Mouse (Mus musculus): ENCODE measurements around the gene Gucd1. TPM values are rescaled to one million over a fixed set of nuclear protein-coding genes. Genes with fewer than 3 reads are reported as not detected.
"Not testable (repeated sequence)": the region's sequence is repeated elsewhere in the genome, so short reads cannot be mapped to it uniquely, and the experiment has no call there.

The Gucd1 gene
- polyA plus RNA-seq, 1 experiment from 2014 or later: 23.6 TPM

GRCm38 (mm10) chr10:75417363-75418042 lies 100.3 kb downstream of the Gucd1 start:
- no peaks in the 10 kb centered on the region for H3K36me3 ChIP-seq
- H3K4me2 ChIP-seq: no peak overlapping the region
- H3K27ac ChIP-seq: no peak overlapping the region
- H3K27me3 ChIP-seq: no peaks in the 10 kb centered on the region
- ATAC-seq (ENCODE audit: borderline replicate concordance, extremely low read depth, low FRiP score, low TSS enrichment): no peak
- H3K4me1 ChIP-seq: no peaks in the 10 kb centered on the region
- H3K4me3 ChIP-seq: no peak overlapping the region
- no peaks in the 10 kb centered on the region for H3K9me3 ChIP-seq
- no peak overlapping the region for H3K9ac ChIP-seq
- 48% methylated on average over 8 of the region's 8 CpGs for WGBS

GRCm38 (mm10) chr10:75414925-75415324 lies 102.8 kb downstream of the Gucd1 start:
- no peak for ATAC-seq (ENCODE audit: borderline replicate concordance, extremely low read depth, low FRiP score, low TSS enrichment)
- Histone ChIP-seq H3K27me3 (no peaks in the 10 kb centered on the region), H3K4me1 (no peaks in the 10 kb centered on the region), H3K4me2 (no peak overlapping the region), H3K9ac (no peak overlapping the region), H3K4me3 (no peak overlapping the region), H3K27ac (no peak overlapping the region), H3K9me3 (no peaks in the 10 kb centered on the region), H3K36me3 (no peaks in the 10 kb centered on the region)
- WGBS: 72% methylated on average over 7 of the region's 7 CpGs

- Histone ChIP-seq H3K36me3 (no peaks in the 10 kb centered on the region), H3K27me3 (no peaks in the 10 kb centered on the region), H3K9me3 (no peaks in the 10 kb centered on the region), H3K4me2 (no peak overlapping the region), H3K4me1 (no peaks in the 10 kb centered on the region), H3K27ac (no peak overlapping the region), H3K9ac (no peak overlapping the region), H3K4me3 (no peak overlapping the region)
- 62% methylated on average over 27 of the region's 27 CpGs for WGBS
- ATAC-seq (ENCODE audit: borderline replicate concordance, extremely low read depth, low FRiP score, low TSS enrichment): no peak
Observed at GRCm38 (mm10) chr10:75412114-75413103, 105.4 kb downstream of the Gucd1 start.

GRCm38 (mm10) chr10:75411343-75412113 lies 106.2 kb downstream of the Gucd1 start:
- H3K9ac ChIP-seq; H3K9me3 ChIP-seq; H3K36me3 ChIP-seq; H3K4me1 ChIP-seq; ATAC-seq (ENCODE audit: borderline replicate concordance, extremely low read depth, low FRiP score, low TSS enrichment); H3K4me3 ChIP-seq; H3K27me3 ChIP-seq; H3K27ac ChIP-seq; H3K4me2 ChIP-seq: not testable (repeated sequence)
- whole genome bisulfite sequencing: 45% methylated on average over 10 of the region's 10 CpGs

GRCm38 (mm10) chr10:75407741-75408140 lies 110.0 kb downstream of the Gucd1 start:
- Histone ChIP-seq H3K4me3 (no peak overlapping the region), H3K27ac (no peak overlapping the region), H3K9me3 (no peaks in the 10 kb centered on the region), H3K36me3 (no peaks in the 10 kb centered on the region), H3K4me1 (no peaks in the 10 kb centered on the region), H3K4me2 (no peak overlapping the region), H3K27me3 (no peaks in the 10 kb centered on the region), H3K9ac (no peak overlapping the region)
- ATAC-seq (ENCODE audit: borderline replicate concordance, extremely low read depth, low FRiP score, low TSS enrichment): no peak
- WGBS: 69% methylated on average over 4 of the region's 4 CpGs

GRCm38 (mm10) chr10:75406755-75407154 lies 111.0 kb downstream of the Gucd1 start:
- Histone ChIP-seq H3K4me1 (no peaks in the 10 kb centered on the region), H3K9ac (no peak overlapping the region), H3K27ac (no peak overlapping the region), H3K9me3 (no peaks in the 10 kb centered on the region), H3K4me3 (no peak overlapping the region), H3K36me3 (no peaks in the 10 kb centered on the region), H3K27me3 (no peaks in the 10 kb centered on the region), H3K4me2 (0 out of 2 replicates have a peak overlapping the region, but pooled peaks have one; percentile 12)
- WGBS: 40% methylated on average over 13 of the region's 13 CpGs
- ATAC-seq (ENCODE audit: borderline replicate concordance, extremely low read depth, low FRiP score, low TSS enrichment): peak; percentile 59; the same call in 1 of the 2 replicates

GRCm38 (mm10) chr10:75405916-75406315 lies 111.9 kb downstream of the Gucd1 start:
- Histone ChIP-seq H3K9ac (no peak overlapping the region), H3K4me2 (no peak overlapping the region), H3K9me3 (no peaks in the 10 kb centered on the region), H3K27ac (no peak overlapping the region), H3K4me3 (no peak overlapping the region), H3K4me1 (no peaks in the 10 kb centered on the region), H3K27me3 (no peaks in the 10 kb centered on the region), H3K36me3 (no peaks in the 10 kb centered on the region)
- ATAC-seq (ENCODE audit: borderline replicate concordance, extremely low read depth, low FRiP score, low TSS enrichment): no peak
- WGBS: 76% methylated on average over 8 of the region's 8 CpGs

GRCm38 (mm10) chr10:75400958-75401357 lies 116.8 kb downstream of the Gucd1 start, which contains the start of gene Upb1:
TSS of gene Upb1 (plus strand) at chr10:75401115.
- Histone ChIP-seq H3K9me3 (no peaks in the 10 kb centered on the region), H3K9ac (no peak within 1 kb of the TSS), H3K36me3 (no peaks in the 10 kb centered on the region), H3K4me2 (no peak within 1 kb of the TSS), H3K4me3 (no peak within 1 kb of the TSS), H3K27me3 (no peaks in the 10 kb centered on the region), H3K4me1 (0 out of 2 replicates have a peak, but pooled peaks cover 4% of the 10 kb centered on the region), H3K27ac (no peak within 1 kb of the TSS)
- 64% methylated on average over 4 of the region's 4 CpGs for WGBS
- ATAC-seq (ENCODE audit: borderline replicate concordance, extremely low read depth, low FRiP score, low TSS enrichment): no peak

- Histone ChIP-seq H3K9ac (no peak overlapping the region), H3K4me1 (0 out of 2 replicates have a peak, but pooled peaks cover 4% of the 10 kb centered on the region), H3K4me3 (no peak overlapping the region), H3K9me3 (no peaks in the 10 kb centered on the region), H3K27ac (no peak overlapping the region), H3K4me2 (no peak overlapping the region), H3K27me3 (no peaks in the 10 kb centered on the region), H3K36me3 (no peaks in the 10 kb centered on the region)
- no peak for ATAC-seq (ENCODE audit: borderline replicate concordance, extremely low read depth, low FRiP score, low TSS enrichment)
- WGBS: 38% methylated on average over 14 of the region's 14 CpGs
Observed at GRCm38 (mm10) chr10:75396966-75397365, 120.8 kb downstream of the Gucd1 start.

GRCm38 (mm10) chr10:75394796-75395195 lies 123.0 kb downstream of the Gucd1 start:
- Histone ChIP-seq H3K4me1 (0 out of 2 replicates have a peak, but pooled peaks cover 4% of the 10 kb centered on the region), H3K4me3 (no peak overlapping the region), H3K36me3 (no peaks in the 10 kb centered on the region), H3K9me3 (no peaks in the 10 kb centered on the region), H3K9ac (no peak overlapping the region), H3K27me3 (no peaks in the 10 kb centered on the region), H3K4me2 (no peak overlapping the region), H3K27ac (no peak overlapping the region)
- ATAC-seq (ENCODE audit: borderline replicate concordance, extremely low read depth, low FRiP score, low TSS enrichment): no peak
- WGBS: 79% methylated on average over 8 of the region's 8 CpGs

- Histone ChIP-seq H3K4me3 (no peak overlapping the region), H3K27me3 (no peaks in the 10 kb centered on the region), H3K4me2 (no peak overlapping the region), H3K27ac (no peak overlapping the region), H3K4me1 (no peaks in the 10 kb centered on the region), H3K9ac (no peak overlapping the region), H3K9me3 (no peaks in the 10 kb centered on the region), H3K36me3 (no peaks in the 10 kb centered on the region)
- ATAC-seq (ENCODE audit: borderline replicate concordance, extremely low read depth, low FRiP score, low TSS enrichment): no peak
- WGBS: 76% methylated on average over 4 of the region's 4 CpGs
Observed at GRCm38 (mm10) chr10:75390832-75391231, 126.9 kb downstream of the Gucd1 start.
